Mouse (Mus musculus) T-cell, adult 2 months (primary cell): ENCODE results near the gene Pdia6.

Source experiments
- DNase-seq: peaks from one replicate; pipeline ENCODE4 v3.0.0; 2022; ENCODE audit warnings: low spot score

Pdia6 gene

DNA sequence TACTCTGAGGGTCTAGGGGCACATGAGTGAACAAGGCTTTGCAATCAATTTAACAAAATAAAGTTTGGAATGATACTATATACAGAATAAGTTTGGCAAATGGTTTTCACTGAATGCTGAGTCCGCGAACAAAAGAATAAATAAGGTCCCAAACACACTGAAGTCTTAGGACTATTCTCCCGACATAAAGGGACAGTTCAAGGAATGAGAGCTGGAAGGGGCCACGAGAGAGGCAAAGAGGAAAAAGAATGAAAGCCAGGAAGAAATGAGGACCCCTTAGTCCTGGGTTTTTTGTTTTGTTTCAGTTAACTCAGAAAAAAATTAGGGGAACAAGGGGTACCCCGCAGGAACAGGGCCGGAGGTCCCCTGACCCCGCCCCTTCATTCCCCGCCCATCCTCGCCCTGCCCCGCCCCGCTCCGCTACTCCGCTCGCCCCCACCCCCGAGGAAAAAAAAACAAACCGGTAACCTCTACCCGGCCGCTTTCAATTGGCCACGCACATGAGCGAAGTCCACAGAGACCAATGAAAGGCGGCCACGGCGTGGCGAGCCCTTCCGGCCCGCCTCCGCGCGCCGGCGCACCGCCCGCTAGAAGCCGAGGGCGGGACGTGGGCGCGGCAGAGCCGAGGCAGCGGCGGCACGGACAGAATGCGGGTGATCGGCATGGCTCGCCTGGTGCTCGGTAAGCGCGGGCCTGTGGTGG, at the start of gene Pdia6:
Pdia6 (plus strand) TSS at position 575 of the 702 bp plus-strand sequence.
- DNase-seq = peak; percentile 90

DNA sequence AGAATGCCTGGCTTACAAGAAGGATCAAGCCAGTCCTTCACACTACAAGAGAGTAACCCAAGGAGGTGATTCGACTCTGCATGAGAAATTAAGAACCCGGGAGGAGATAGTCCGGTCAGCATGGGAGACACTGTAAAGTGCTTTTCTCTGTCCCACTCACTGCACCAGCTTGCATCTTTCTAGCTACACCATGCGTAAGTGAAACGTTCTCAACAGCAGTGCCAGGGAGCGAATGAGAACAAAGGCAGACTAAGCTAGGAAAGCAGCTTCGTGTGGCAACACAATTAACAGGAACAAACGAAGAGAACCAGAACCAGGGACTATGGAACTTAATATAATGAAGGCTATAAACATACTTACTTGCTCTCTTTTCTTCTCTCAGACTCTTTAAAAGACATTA, 48.0 kb upstream of the Pdia6 start:
- DNase-seq = no peak

DNA sequence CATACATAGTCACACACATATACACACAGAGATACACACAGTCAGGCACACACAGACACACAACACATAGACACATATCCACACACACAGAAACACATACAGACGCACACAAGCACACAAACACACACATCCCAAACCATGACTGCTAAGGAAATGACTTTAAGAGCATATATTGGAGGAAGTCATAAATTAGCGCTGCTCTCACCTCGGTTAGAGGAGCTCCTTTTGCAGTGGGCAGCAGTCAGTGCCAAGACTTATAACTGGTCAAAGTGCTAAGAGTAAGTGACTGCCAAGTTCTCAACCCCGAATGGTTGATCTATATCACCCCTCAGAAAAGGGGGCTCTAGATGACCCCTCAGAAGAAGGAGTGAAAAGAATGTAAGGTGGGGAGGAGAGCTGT, 47.2 kb upstream of the Pdia6 start:
- DNase-seq = no peak

DNA sequence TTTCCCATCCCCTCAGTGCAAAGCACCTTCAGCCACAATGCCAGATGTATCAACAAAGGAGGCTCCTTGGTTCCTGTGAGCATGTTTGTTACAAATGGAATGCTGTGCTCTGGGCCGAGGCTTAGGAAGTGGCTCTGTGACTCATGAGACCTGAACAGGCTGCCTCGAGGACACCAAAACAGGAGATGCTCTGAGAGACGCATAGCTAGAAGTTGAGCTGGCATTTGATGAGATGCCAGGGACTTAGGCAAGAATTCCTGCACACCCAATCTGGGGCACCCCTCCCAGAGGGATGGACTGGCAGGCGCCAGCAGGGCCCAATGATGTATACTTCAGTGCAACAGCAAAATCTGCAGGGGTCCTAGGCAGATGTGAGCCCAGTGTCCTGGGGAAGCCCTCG, 45.7 kb upstream of the Pdia6 start:
- no peak for DNase-seq

DNA sequence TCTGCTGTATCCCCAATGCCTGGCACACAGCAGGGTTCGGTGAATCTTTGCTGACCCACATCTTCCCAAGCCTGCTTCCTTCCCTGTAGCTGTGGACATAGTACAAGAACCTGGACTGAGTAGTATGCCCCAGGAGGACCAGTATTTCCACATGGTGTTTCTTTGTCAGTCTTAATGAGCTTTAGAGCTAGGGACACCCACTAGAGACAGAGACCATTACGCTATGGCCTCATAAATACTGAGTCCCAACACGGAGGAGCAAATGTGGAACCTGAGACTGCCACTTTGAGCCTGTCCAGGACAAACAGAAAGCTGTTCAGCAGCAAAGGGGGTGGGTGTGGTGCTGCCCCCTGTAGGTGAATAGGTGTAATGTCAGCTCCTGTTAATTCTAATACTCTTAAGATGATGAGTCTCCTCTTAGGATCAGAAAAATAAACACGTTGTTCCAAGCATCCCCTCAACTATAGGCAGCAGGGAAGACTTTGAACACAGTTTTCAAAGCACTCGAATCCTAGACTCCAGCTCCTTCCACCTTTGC, 44.4 kb upstream of the Pdia6 start:
- DNase-seq = peak; percentile 18

DNA sequence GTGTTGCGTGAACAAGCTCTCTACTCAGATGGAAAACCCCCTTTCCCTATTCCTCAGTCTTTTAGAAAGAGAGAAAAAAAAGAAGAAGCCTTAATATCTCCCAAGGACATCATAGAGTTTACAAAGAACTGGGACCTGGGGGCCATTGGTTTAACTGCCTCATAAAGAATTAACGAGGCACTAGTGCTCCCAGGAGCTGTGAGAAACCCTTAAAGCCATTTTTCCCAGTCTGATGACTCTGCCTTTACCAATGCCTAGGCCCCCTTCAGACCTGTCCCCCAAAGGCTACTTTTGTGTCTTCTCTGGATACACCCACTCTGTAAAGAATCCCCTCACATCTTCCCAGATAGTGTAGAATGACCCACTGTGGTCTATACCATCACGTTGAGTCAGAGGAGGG, 43.3 kb upstream of the Pdia6 start:
- no peak for DNase-seq

DNA sequence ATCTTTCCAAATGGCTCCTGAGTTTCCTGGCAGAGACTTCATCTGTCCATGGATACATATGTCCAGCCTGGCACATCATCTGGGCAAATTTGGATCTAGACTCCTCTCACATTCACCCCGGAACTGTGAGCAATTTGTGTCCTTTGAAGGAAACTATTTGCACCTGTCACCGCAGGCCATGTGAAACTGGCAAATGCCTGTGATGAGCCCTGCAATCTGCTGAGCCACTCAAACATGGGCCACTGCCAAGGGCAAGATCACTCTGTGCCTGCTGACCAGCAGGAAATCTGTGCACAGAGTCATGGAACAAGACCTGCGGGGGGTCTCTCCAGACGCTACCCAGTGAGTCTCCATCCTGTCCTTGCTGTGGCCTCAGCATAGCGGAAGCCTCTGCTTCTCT, 41.3 kb upstream of the Pdia6 start:
- DNase-seq = no peak

DNA sequence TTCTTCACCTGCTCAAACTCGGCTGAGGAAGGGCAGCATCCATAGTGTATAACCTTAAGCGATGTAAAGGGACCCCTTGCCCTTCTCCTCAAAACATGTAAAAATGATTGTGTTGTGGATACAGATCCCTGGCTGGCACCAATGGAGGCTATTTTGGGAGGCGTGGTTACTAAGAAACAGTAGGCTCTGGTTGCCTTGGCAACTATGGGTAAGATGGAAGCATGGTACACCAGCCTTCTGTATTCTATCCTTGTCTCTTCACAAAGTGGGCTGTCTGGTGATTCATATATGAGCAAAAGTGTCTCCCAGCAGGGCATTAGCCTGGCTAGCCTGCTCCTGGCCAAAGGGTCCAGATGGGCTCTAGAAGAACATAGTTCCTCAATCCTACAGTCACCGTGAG, 38.4 kb upstream of the Pdia6 start:
- no peak for DNase-seq

DNA sequence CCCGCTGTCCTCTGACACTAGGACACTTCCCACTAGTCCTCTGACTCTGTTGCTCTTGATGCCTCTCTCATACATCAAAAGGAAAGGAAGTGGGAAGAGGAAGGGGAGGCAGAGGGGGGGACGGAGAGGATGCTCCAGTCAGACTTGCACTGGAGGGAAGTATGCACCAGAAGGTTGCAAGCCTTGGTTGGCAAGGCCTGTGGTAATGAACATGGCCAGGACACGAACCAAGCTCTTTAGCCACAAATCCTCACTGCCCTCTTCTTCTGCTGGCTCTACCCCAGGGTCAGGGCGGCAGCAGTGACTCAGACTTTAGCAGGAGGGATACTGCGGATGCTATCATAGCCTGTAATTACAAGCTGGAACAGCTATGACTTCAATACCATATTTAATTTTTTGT, 35.8 kb upstream of the Pdia6 start:
- no peak for DNase-seq

DNA sequence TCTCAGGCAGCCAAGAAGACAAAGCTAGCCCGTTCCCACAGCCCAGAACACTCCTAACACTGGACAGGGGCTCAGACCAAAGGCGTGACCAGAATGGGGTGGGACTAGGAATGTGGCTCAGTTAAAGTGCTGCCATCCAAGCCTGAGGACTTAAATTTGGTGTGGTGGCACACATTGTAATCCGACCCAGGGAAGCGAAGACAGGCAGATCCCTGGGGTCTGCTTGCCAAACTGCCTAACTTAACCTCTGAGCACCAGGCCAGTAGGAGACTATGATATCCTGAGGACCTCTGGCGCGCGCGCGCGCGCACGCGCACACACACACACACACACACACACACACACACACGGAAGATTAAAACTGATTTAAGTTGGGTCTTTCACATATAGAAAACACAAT, 34.8 kb upstream of the Pdia6 start:
- no peak for DNase-seq

DNA sequence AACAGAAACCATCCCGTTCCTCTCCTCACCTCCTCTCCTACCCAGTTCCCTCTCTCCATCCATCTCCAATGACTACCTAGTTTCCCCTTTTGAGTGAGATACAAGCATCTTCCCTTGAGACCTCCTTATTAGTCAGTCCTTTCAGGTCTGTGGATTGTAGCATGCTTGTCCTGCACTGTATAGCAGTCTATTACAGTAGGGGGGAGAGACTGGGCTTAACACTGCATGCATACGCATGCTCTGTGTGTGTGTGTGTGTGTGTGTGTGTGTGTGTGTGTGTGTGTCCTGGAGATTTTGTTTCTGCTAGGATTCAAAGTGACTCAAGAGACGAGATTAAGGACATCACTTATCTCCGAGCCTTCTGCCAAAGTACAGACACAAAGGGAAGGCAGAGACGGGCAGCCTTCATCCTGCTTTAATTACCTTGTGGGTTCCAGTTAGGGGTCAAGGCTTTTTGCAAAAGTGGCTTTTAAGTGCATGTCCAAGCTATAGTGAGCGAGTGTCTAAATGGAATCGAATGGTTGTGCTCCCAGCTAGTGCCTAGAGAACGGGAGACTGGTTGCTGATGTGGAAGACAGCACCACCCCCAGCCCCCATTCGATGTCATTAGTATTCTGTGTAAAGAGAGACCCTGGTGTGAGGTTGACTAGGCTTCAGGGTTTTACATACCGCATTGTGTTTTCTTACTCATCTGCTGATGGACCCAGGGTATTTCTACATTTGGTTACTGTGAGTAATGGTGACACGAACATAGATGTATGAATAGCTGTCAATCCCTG, 30.6 kb upstream of the Pdia6 start:
- no peak for DNase-seq

DNA sequence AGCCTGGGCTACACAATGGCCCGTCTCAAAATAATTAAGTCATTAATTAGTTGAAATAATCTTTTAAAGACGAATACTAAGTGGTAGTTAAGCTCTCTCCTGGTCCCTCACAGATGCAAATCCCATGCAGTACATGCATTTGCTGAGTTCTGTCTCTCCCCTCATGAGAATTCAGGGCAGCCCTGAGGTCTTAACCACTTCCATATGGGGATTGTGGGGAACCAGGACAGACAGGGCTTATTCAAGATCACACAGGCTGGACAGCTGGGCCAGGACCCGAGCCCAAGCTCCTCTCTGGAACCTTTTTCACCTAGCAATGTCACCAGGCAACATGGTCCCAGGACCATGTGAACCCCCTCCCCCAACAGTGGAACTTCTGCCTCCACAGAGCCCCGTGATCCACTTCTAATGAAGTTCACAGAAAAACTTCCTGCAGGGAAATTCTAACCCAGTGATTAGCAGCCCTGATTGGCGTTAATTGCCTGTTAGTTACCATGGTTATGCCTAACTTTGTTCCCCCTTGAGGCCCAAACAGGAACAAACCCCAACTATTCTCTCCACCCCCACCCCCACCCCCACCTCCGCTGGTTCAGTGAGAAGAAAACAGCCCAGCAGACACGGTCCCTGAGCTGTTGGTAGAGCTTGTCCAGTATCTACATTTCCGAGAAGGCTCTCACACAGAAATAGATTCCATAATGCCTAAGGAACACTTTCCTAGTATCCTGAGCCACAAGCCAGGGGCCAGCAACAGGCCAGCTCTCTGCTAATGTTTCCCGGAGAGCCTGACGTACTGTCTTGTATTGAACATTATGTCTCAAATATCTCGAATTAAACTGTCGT, 27.5 kb upstream of the Pdia6 start:
- DNase-seq = no peak

DNA sequence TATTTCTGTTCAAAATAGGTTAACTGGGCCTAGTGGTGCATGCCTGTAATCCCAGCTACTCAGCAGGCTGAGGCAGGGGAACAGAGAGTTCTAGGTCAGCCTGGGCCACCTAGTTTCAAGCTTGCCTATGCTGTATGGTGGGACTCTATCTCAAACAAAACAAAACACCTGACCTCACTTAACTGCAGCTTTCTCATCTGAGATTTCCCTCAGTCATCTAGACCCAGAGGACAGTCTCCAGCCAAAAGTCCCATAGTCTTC, 27.0 kb upstream of the Pdia6 start:
- DNase-seq = no peak

DNA sequence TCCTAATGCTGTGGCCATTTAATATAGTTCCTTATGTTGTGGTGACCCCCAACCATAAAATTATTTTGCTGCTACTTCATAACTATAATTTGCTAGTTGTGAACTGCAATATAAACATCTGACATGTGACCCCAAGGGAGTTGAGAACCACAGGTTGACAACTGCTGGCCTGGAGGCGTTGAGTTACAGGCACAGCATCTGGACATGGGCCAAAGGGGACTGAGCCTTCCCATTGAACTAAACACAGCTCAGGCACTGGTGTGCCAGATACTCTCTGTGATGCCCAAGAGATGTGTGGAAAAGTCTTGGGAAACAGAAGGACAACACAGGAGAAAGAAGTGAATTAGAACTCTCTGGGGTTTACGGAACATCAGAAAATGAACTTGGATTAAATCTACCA, 25.3 kb upstream of the Pdia6 start:
- DNase-seq = no peak

DNA sequence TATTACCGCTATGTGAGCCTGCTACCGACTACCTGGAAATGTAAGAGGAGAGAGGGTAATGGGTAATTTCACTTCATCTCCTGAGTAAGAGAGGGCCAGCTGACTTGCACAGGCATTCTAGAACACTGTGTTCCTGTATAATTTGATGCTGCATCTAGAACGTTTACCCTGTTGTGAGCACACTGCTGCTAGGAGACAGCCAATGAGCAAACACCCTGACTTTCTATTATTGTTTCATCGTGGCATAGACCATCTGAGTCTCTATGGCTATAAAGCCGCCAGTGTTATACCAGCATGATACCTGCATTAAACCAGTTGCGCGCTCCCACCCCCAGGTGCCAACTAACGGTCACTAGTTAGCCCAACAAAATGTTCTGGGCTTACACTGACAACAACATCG, 24.7 kb upstream of the Pdia6 start:
- DNase-seq = no peak

DNA sequence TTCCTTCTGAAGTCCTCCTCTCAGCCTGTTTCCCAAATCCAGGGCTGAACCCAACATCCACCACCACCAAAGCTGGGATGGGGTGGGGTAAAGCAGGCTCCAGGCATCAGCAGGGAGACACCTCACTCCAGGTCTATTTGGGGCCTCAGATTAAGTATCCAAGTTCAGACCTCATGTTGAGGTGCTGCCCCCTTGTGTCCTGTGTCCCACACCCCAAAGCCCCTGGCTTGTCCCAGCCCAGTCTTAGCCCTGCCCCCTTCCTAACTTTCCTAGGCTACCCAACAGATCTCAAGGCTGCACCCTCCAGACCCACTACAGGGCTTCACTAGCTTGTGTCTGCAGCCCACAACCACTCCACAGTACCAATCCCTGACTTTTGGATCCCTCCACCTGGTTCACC, 24.3 kb upstream of the Pdia6 start:
- no peak for DNase-seq

DNA sequence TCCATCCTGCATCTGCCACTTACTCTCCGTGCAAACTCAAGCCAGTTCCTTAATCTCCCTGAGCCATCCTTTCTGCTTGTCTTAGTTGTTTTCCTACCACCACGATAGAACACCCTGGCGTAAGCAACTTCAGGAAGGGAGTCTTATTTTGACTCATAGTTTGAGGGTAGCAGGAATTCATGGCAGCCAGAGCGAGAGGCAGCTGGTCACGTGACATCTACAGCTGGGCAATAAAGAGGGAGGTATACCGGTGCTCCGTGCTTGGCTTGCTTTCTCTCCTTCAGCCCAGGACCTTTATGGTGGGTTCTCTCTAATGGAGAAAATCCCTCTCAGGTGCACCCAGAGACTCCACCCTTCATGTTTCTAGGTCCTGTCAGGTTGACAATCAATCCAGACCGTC, 15.4 kb upstream of the Pdia6 start:
- DNase-seq = no peak

DNA sequence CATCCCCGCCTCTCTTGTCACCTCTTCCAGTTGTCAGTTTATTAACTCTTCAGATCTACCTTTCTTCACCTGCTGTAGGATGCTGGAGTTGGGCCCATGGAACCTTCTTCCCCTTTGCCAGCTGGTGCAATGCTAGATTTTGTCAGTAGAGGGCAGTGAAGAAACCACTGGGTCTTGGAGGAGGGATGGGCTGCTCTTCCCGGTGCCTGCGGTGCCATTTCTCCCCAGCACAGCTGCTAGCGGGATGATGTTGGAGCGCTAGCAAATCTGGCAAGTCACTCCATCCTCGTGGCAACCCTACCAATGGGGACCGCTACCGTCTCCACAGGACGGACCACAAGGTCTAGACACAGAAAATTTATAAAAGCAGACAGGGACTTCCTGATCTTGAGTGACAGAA, 13.3 kb upstream of the Pdia6 start:
- peak; percentile 52 for DNase-seq

DNA sequence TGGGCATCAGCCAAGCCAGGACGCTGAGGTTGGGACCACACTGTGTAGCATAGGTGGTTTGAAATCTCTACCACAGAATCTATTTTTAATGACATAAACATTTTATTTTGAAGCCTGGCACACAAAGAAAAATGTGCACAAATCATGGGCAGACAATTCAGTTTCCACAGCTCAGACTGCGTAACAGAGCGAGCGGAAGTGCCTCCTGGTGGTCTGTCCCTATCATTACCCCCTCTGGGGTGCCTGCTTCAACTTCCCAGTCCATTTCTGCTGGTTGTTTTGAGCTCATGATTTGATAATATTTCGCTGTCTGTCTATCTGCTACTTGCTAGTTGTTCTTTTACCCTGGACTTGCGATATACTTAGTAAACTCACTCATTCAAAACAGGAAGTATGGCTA, 10.7 kb upstream of the Pdia6 start:
- DNase-seq = no peak

DNA sequence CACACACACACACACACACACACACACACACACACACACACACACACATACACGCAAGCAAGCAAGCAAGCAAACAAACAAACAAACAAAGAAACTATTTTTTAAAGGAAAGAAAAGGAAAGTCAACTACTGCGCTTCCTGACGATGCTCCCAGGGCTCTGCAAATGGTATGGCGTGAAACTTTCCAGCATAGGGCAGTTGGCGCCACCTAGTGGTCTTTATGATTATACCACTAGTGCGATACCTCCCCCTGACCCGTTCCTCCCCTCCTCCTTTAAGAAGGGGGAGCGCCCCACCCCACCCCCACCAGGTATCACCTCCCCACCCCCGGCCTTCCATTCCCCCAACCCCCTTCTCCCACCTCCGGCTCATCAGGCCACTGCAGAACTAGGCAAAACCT, 9.4 kb upstream of the Pdia6 start:
- DNase-seq = peak; percentile 56

DNA sequence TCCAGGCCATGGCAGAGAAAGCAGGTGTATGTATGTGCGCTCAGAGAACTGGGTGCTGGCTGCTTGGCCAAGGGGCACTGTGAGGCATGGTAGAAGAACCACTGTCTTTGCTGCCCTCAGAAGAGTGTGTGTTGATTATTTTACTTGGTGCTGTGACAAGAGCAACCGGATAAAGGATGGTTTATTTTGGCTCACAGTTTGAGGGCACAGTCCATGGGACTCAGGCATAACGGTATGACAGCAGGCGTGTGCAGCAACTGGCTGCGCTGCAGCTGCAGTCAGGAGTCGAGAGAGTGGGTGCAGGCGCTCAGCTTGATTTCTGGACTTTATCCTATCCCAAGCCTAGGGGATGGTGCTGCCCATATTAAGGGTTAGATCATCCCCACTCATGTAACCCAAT, 7.9 kb upstream of the Pdia6 start:
- no peak for DNase-seq

DNA sequence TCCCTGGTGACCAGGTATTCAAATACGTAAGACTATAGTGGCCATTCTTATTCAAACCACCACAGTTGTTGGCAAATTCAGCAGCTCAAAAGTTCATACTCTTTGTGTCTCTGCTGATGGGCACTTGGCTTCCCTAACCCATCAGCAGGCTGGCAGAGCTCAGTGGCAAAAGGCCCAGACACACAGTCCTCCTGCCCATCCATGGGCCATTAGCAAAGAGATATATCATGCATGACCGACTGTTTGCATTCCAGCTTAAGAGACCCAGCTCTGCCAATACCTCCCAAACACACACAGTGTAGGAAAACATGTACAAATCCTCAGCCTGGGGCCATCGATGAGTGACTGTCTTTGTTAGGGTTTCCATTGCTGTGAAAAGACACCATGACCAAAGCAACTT, 5.3 kb upstream of the Pdia6 start:
- DNase-seq = no peak

DNA sequence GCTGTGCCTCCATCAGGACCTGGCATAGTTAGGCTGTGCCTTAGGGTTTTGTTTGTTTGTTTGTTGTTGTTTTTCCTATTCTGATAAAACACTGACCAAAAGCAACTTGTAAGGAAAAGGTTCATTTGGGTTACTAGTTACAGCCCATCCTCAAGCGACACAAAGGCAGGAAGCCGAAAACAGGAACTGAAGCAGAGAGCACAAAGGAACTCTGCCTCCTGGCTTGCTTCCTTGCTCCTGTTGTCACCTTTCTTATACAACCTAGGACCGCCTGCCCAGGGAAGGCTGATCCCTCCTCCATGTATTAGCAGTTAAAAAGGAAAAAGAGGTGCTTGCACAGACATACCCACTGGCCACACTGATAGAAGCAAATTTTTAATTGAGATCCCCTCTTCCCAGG, 2.5 kb upstream of the Pdia6 start:
- no peak for DNase-seq
